Mouse (Mus musculus) brown adipose tissue, adult 24 weeks (tissue): Measurements from ENCODE around the gene Tmem252. TPM values are rescaled to one million over a fixed set of nuclear protein-coding genes. Genes with fewer than 3 reads are reported as not detected.
"Not testable (repeated sequence)": the region's sequence is repeated elsewhere in the genome, so short reads cannot be mapped to it uniquely, and the experiment has no call there.

Source experiments
- H3K27ac ChIP-seq: fragments of 200-500 bp; replicated peaks from 2 replicates; pipeline ENCODE4 v1.5.1; 2012; ENCODE audit warnings: low read depth, mild to moderate bottlenecking, low read length
- H3K4me1 ChIP-seq: fragments of 200-500 bp; 2 replicates; pipeline ENCODE4 v1.6.1; 2012; ENCODE audit warnings: low read length, mixed read lengths; ENCODE audit not compliant: control insufficient read depth, insufficient read depth, insufficient read length
- H3K4me3 ChIP-seq: fragments of 200-500 bp; 2 replicates; pipeline ENCODE4 v1.5.1; 2012; ENCODE audit warnings: low read depth, mild to moderate bottlenecking, low read length, moderate library complexity; ENCODE audit not compliant: insufficient read depth
- polyA plus RNA-seq: library from polyadenylated mRNA; stranded (reverse); fragments of >200 nt; gene quantifications from 2 replicates; pipeline ENCODE4 v1.2.4, GENCODE M21; 2012; ENCODE audit not compliant: missing spikeins, insufficient read depth, insufficient read length

The Tmem252 gene
- polyA plus RNA-seq, 1 experiment: not detected

DNA sequence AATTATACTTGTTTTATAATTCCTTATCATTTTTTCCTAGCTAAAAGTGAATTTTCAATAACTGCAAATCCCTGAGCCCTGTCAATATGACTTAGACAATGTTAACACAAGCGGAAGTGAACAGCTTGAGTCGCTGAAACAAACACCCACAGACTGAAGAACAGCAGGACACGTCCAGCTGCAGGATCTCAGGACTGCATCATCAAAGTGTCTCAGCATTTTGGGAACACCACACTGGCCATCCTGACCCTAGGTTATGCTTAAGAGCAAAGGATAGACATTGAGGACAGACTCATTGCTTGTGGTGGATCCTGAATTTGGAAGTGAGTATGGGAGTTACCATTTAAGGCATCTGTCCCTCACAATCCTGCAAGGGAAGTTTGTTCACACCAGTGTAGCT lies 25.4 kb downstream of the Tmem252 start:
- no peak overlapping the region for H3K4me3 ChIP-seq
- no peak overlapping the region for H3K27ac ChIP-seq
- no peaks in the 10 kb centered on the region for H3K4me1 ChIP-seq

DNA sequence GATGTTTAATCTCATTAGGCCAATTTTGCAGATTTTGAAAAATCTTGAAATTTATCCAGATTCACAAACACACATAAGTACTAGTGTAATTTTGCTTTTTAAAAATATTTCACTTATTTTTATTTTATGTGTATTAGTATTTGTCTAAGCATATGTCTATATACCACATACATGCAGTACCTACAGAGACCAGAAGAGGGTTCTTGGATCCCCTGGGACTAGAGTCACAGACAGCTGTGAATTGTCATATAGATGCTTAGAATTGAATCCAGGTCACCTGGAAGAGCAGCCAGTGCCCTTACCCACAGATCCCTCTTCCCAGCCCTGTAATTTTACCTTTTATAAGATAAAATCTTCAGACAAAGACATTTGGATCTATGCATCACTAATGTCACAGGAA lies 26.1 kb downstream of the Tmem252 start:
- Histone ChIP-seq H3K4me1 (no peaks in the 10 kb centered on the region), H3K27ac (no peak overlapping the region), H3K4me3 (no peak overlapping the region)

- H3K27ac ChIP-seq: no peak overlapping the region
- no peaks in the 10 kb centered on the region for H3K4me1 ChIP-seq
- H3K4me3 ChIP-seq: no peak overlapping the region
These were observed 26.9 kb downstream of the Tmem252 start for GRCm38 (mm10) chr19:24700664-24701063.

DNA sequence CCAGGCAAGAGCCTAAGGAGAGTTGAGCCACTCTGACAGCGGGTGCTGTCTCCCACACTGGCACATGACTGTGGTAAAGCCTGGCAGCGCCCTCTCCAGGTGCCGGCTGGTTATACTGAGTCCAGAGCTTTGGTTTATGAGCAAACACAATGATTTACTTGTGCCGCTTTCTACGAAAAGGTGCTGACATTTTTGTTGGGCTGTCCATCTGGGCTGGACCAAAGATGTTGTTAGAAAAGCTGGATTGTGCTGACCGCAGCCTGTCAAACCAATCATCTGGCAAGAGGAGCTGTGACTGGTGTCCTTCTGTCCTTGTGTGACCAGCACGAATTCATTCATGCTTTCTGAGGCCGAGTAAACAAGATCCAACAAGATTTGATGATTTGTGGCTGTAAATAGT lies 27.9 kb downstream of the Tmem252 start:
- H3K4me3 ChIP-seq: no peak overlapping the region
- H3K27ac ChIP-seq: no peak overlapping the region
- H3K4me1 ChIP-seq: no peaks in the 10 kb centered on the region

GRCm38 (mm10) chr19:24703168-24703567 lies 29.4 kb downstream of the Tmem252 start:
- H3K27ac ChIP-seq, H3K4me1 ChIP-seq: not testable (repeated sequence)

GRCm38 (mm10) chr19:24703680-24704079 lies 29.9 kb downstream of the Tmem252 start:
- Histone ChIP-seq H3K4me1 (no peaks in the 10 kb centered on the region), H3K4me3 (no peak overlapping the region), H3K27ac (no peak overlapping the region)

More at GRCm38 (mm10) chr19:24703168-24703567, 29.4 kb downstream of the Tmem252 start:
- H3K4me3 ChIP-seq: not testable (repeated sequence)

DNA sequence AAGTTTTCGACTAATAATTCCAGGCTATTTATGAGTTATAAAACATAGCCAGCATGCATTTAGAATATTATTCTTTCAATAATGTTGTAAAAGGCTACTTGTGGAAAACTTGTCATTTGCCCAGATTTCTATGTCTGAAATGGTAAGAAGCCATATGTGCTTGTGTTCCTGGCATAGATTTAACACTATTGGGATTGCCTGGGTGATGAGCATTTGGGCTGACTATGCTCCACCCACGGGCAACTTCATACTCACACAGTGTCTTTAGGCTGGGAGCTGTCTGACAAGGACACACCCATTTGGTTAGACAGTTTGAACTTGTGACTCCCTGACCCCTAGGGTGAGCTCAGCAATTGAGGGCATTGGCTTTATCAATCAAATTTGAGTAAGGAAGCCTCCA lies 30.5 kb downstream of the Tmem252 start:
- no peak overlapping the region for H3K4me3 ChIP-seq
- H3K4me1 ChIP-seq: no peaks in the 10 kb centered on the region
- no peak overlapping the region for H3K27ac ChIP-seq

DNA sequence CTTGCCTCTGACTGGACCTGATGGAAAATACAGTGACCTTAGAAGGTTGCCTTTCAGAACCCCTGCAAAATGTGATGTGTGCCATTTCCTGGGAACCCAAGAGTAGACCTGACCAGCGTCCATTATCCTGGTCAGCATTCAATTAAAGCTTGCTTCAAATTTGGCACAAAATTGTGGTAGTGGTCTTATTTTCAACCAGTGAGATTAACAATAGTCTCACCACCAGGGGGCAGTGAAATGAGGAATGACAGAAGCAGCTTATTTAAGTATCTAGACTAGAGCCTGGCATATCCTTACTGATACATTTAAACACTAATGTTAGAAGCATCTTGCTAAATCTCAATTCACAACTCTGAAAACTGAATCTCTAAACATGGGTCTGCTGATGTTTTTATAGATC lies 31.6 kb downstream of the Tmem252 start:
- Histone ChIP-seq H3K4me1 (no peaks in the 10 kb centered on the region), H3K4me3 (no peak overlapping the region), H3K27ac (no peak overlapping the region)

DNA sequence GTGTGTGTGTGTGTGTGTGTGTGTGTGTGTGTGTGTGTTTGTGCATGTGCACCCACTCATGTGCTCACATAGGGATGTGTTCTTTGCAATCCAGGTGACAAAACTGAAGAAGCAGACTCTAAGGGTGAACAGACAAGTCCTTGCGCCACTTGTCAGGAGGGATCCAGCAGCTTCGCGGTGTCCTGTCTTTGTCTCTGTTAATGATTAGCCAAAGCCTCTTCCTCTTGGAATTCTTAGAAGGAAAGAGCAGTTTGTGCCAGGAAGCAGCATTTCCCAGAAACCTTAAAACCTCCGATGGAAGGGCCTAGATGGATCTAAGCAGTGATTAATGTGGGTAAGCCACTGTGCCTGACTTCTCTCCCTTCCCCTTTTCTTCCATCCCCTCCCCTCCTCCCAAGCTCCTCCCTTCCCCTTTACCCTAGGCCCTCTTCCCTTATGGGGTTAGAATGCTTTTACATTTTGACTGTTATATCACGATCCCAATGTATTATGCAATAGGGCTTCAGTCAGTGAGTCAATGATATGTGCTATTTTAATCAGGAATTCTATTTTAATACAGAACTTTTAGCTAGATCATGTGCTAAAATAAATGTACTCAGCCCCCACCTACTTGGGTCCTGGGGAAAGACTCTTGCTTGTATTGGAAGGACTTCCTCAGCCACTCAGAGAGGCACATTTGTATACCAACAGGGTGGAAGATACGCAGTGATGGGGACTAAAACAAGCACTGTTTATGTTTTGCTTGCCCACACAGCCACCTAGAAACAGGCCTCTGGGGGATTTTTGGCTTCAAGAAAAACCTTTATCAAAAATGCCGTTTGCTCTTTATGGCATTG lies 33.5 kb downstream of the Tmem252 start:
- no peaks in the 10 kb centered on the region for H3K4me1 ChIP-seq
- no peak overlapping the region for H3K4me3 ChIP-seq
- H3K27ac ChIP-seq: no peak overlapping the region

DNA sequence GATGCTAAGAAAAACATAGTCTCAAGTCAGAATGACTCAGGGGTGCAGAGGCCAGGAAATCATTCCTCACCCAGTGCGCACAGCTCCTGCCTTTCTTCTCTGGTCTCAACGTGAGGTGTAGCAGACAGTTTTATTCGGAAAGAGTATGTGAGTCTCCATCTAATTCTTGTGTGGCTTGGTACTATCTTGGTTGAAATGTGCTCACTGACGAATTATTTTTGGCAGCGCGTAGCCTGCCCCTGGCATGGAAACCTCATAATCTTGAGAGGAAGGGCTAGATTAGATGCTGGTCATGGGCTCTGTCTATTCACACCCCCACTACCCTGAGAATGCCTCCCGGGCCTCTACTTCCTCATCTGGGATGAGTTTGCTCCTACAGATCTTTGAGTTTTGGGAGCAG lies 34.2 kb downstream of the Tmem252 start:
- no peaks in the 10 kb centered on the region for H3K4me1 ChIP-seq
- no peak overlapping the region for H3K4me3 ChIP-seq
- no peak overlapping the region for H3K27ac ChIP-seq

GRCm38 (mm10) chr19:24716303-24717097 lies 42.7 kb downstream of the Tmem252 start:
- no peaks in the 10 kb centered on the region for H3K4me1 ChIP-seq
- no peak overlapping the region for H3K27ac ChIP-seq
- no peak overlapping the region for H3K4me3 ChIP-seq

- Histone ChIP-seq H3K4me3 (no peak overlapping the region), H3K27ac (no peak overlapping the region), H3K4me1 (no peaks in the 10 kb centered on the region)
These were observed 44.2 kb downstream of the Tmem252 start for GRCm38 (mm10) chr19:24718021-24718420.

DNA sequence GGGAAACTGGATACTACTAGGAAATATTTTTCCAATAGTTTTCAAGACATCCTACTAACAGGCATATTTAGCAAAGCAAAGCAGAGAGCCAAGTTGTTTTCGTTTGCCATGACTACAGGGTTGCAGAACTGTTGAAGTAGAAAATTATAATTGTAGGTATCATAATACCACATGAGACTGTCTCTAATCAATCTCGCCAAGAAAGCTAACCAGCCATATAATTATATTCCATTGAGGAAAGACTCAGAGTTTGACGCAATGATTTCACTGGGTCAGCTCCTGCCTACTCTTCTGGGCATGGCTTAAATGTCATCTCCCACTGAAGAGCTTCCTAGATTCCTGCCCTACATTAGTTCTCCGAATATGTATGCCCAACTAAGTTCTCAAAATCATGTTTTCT lies 45.7 kb downstream of the Tmem252 start:
- Histone ChIP-seq H3K27ac (no peak overlapping the region), H3K4me3 (no peak overlapping the region), H3K4me1 (no peaks in the 10 kb centered on the region)

DNA sequence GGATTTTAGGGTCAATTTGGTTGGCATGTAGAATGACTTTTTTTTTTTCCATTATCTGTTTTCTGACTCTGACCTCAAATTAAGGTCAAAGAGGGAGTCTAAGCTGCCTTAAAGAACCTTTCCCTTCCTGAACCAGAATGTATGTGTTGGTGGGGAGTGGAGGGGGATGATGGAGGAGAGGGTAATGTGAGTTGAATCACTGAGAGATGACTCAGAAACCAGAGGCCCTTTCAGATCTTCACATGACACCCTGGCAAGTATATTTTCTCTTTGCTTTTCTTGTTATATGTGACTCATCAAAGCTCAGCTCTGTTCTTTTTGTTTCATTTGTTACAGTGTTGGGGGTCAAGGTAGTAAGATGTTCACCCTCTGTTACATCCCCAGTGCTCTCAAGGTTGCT lies 46.6 kb downstream of the Tmem252 start:
- H3K27ac ChIP-seq: no peak overlapping the region
- H3K4me3 ChIP-seq: no peak overlapping the region

DNA sequence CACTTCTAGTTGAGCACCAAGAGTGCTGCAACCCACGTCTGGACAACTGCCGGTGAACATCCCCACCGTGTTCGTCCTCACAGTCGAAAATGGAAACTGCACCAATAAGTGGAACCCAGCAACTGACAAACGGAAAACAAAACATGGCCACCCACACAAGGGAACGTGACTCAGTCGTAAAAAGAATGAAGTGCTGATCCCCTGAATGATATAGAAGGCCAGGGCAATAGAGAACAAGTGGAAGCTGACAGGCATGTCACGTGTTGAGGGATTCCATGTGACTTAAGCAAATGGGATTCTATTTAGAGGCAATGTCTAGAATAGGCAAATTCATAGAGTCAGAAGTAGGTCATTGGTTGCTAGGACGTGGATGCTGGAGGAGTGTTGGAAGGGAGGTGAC lies 50.6 kb downstream of the Tmem252 start:
- Histone ChIP-seq H3K4me1 (no peaks in the 10 kb centered on the region), H3K27ac (no peak overlapping the region), H3K4me3 (no peak overlapping the region)

More for the DNA sequence above, 46.6 kb downstream of the Tmem252 start:
- H3K4me1 ChIP-seq: no peaks in the 10 kb centered on the region

DNA sequence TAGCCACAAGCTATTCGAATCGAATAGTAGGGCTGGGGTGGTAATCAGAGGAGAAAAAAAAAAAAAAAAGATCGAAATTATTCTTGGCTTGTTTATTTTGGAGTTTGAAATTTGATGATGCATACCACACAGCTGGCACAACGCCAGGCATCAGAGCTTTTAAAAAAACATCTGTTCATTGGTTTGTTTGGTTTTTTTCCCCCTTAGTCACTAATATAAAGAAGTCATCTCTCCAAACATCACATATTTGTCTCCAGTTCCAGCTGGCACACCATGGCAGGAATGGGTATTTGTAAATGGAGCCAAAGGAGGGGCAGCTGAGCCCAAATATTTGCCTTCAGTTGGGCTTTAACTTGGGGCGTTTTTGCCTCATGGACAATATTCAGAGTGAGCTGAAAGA lies 56.9 kb downstream of the Tmem252 start:
- no peak overlapping the region for H3K27ac ChIP-seq
- no peak overlapping the region for H3K4me3 ChIP-seq
- H3K4me1 ChIP-seq: no peaks in the 10 kb centered on the region
